Mouse (Mus musculus) E14TG2a.4 (cell line): Measurements from ENCODE around the gene Myof.

ENCODE experiments used
- CTCF ChIP-seq: conservative IDR thresholded peaks from 2 replicates; pipeline ENCODE4 v1.5.1; 2014; ENCODE audit warnings: low read length
- POU5F1 ChIP-seq: IDR thresholded peaks from 2 replicates; pipeline ENCODE4 v1.6.1; 2014; ENCODE audit warnings: low read length, borderline replicate concordance

DNA sequence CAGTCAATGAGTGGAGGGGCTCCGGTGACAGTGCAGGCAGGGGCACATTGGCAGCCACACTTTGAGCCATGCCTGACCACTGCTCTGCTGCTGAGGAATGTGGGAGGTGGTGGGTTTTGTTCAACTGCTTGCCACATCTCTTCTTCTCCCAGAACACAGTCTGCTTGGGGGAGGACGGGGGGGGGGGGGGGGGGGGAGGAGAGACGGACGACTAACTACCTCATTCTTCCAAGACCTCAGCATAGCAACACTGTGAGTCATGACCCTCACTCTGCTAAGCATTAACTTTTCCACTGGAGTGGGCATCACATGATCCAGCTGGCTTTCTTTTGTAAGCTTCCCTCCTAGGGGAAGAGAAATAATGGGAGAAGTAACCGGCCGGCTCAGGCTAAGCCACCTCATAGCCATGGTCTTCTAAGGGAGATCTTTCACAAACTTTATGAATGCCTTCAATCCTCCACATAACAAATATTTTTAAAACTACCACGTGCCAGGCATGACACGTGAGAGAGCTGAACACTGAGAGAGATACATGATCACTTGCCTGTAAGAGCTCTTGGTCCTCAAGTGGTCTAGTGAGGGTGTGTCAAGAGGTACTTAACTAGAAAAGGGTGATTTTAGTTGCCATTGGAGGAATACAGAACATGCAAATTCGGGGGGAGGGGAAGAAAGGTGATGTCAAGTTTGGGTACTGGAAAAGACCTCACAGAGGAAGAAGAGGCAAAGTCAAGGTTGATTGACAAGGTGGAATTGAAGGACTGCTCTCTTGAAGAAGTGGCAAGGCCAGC, 17.9 kb downstream of the Myof start:
- TF ChIP-seq CTCF = no peak
- no peak; the same call in 1 of the 2 replicates for TF ChIP-seq POU5F1
